Mouse (Mus musculus) bone marrow macrophage, adult 2 months (primary cell): Measurements from ENCODE around the gene Hist2h3b. TPM values are rescaled to one million over a fixed set of nuclear protein-coding genes. Genes with fewer than 3 reads are reported as not detected.

Source experiments
- H3K27ac ChIP-seq: 2 replicates; pipeline ENCODE4 v1.5.1; 2012; ENCODE audit warnings: low read depth, low read length; ENCODE audit not compliant: insufficient read depth
- H3K4me1 ChIP-seq: 2 replicates; pipeline ENCODE4 v1.6.1; 2012; ENCODE audit warnings: low read length; ENCODE audit not compliant: control insufficient read depth, insufficient read depth
- H3K4me3 ChIP-seq: 2 replicates; pipeline ENCODE4 v1.5.1; 2012; ENCODE audit warnings: mild to moderate bottlenecking, low read length, moderate library complexity; ENCODE audit not compliant: insufficient read depth
- CTCF ChIP-seq: IDR thresholded peaks from 2 replicates; pipeline ENCODE4 v1.5.1; 2012; ENCODE audit warnings: low read depth, mild to moderate bottlenecking, low read length, moderate library complexity
- POLR2A ChIP-seq: IDR thresholded peaks from 2 replicates; pipeline ENCODE4 v1.6.1; 2012; ENCODE audit warnings: mild to moderate bottlenecking, low read depth, low read length, borderline replicate concordance
- polyA plus RNA-seq: library from polyadenylated mRNA; stranded (reverse); fragments of >200 nt; gene quantifications from 2 replicates; pipeline ENCODE4 v1.2.4, GENCODE M21; 2012; ENCODE audit not compliant: missing spikeins, insufficient read depth, insufficient read length

The Hist2h3b gene
- polyA plus RNA-seq, 1 experiment, result 5.0 TPM

- H3K4me1 ChIP-seq, result no peaks in the 10 kb centered on the region
- H3K4me3 ChIP-seq, result no peak overlapping the region
- H3K27ac ChIP-seq, result no peak overlapping the region
- no peak for TF ChIP-seq POLR2A
- no peak for TF ChIP-seq CTCF
Measured at GRCm38 (mm10) chr3:96312341-96313098, 44.1 kb downstream of the Hist2h3b start.

Other genes with a start within 250 kb of the Hist2h3b start
- gene Vps45, start 210.2 kb upstream of the Hist2h3b start, polyA plus RNA-seq, result 18.6 and 22.9 TPM in 2 replicates
- 4.7 and 5.1 TPM in 2 replicates for gene Otud7b, start 164.1 kb upstream of the Hist2h3b start, polyA plus RNA-seq
- gene Mtmr11, start 106.7 kb upstream of the Hist2h3b start, polyA plus RNA-seq, result 12.6 and 14.4 TPM in 2 replicates
- gene Sf3b4, start 96.3 kb upstream of the Hist2h3b start, polyA plus RNA-seq, result 53.7 and 62.7 TPM in 2 replicates
- gene Sv2a, start 87.5 kb upstream of the Hist2h3b start, polyA plus RNA-seq, result 0.64 and 0.92 TPM in 2 replicates
- gene Bola1, start 48.9 kb upstream of the Hist2h3b start, polyA plus RNA-seq, result 14.1 and 19.0 TPM in 2 replicates
- not detected in 2 replicates for gene Hist2h2ab, start 48.8 kb upstream of the Hist2h3b start, polyA plus RNA-seq
- gene Hist2h2ac, start 47.8 kb upstream of the Hist2h3b start, polyA plus RNA-seq, result not detected in 2 replicates
- gene Hist2h2be, start 47.5 kb upstream of the Hist2h3b start, polyA plus RNA-seq, result 13.0 and 13.9 TPM in 2 replicates
- gene Hist2h3c2, start 29.5 kb upstream of the Hist2h3b start, polyA plus RNA-seq, result 2.4 and 13.5 TPM in 2 replicates
- 14.5 and 22.9 TPM in 2 replicates for gene Hist2h2aa2, start 28.4 kb upstream of the Hist2h3b start, polyA plus RNA-seq
- gene Hist2h2aa1, start 23.2 kb upstream of the Hist2h3b start, polyA plus RNA-seq, result not detected in 2 replicates
- gene Hist2h3c1, start 22.0 kb upstream of the Hist2h3b start, polyA plus RNA-seq, result 4.9 and 7.4 TPM in 2 replicates
- 1.9 and 3.1 TPM in 2 replicates for gene Hist2h4, start 5.3 kb upstream of the Hist2h3b start, polyA plus RNA-seq
- 3.1 and 3.6 TPM in 2 replicates for gene Hist2h2bb, start 1.1 kb downstream of the Hist2h3b start, polyA plus RNA-seq
- gene Fcgr1, start 25.3 kb downstream of the Hist2h3b start, polyA plus RNA-seq, result 153 and 166 TPM in 2 replicates
- not detected in 2 replicates for gene BC107364, start 183.7 kb downstream of the Hist2h3b start, polyA plus RNA-seq